Mouse (Mus musculus) layer of hippocampus, adult 2 months (tissue): ENCODE data around the gene Rab31. TPM values are rescaled to one million over a fixed set of nuclear protein-coding genes. Genes with fewer than 3 reads are reported as not detected.

Source experiments
- DNase-seq, 2 experiments: peaks; one replicate each; pipeline ENCODE4 v3.0.0; 2022; ENCODE audit warnings: low spot score in 2 of 2
- H3K27ac ChIP-seq: fragments of 200-600 bp; 2 replicates; pipeline ENCODE4 v1.8.1; 2022
- H3K4me3 ChIP-seq: fragments of 200-600 bp; 2 replicates; pipeline ENCODE4 v1.8.1; 2022; ENCODE audit warnings: mild to moderate bottlenecking
- CTCF ChIP-seq: fragments of 200-600 bp; conservative IDR thresholded peaks from 2 replicates; pipeline ENCODE4 v1.8.1; 2022; ENCODE audit warnings: antibody characterized with exemption, mild to moderate bottlenecking, moderate library complexity
- total RNA-seq, 2 experiments: library from RNA; stranded (reverse); gene quantifications; 2 replicates each; pipeline ENCODE4 v1.2.3; 2021

Rab31 gene
- total RNA-seq, 2 experiments from 2014 or later, result 46.9 TPM

GRCm38 (mm10) chr17:65676536-65676935 lies 96.0 kb downstream of the Rab31 start:
- Histone ChIP-seq H3K4me3 (no peak overlapping the region), H3K27ac (no peak overlapping the region)
- DNase-seq, result no peak
- TF ChIP-seq CTCF, result no peak

- no peak for TF ChIP-seq CTCF
- no peak for DNase-seq
- Histone ChIP-seq H3K4me3 (no peak overlapping the region), H3K27ac (no peak overlapping the region)
Measured at GRCm38 (mm10) chr17:65675985-65676384, 96.6 kb downstream of the Rab31 start.

GRCm38 (mm10) chr17:65674710-65675171 lies 97.8 kb downstream of the Rab31 start:
- no peak for TF ChIP-seq CTCF
- H3K4me3 ChIP-seq, result no peak overlapping the region
- H3K27ac ChIP-seq, result no peak overlapping the region
- DNase-seq, result no peak

- TF ChIP-seq CTCF, result no peak
- no peak for DNase-seq
- no peak overlapping the region for H3K27ac ChIP-seq
- H3K4me3 ChIP-seq, result no peak overlapping the region
Measured at GRCm38 (mm10) chr17:65672926-65673325, 99.6 kb downstream of the Rab31 start.

- Histone ChIP-seq H3K27ac (no peak overlapping the region), H3K4me3 (no peak overlapping the region)
- no peak for TF ChIP-seq CTCF
- DNase-seq, result no peak
Measured at GRCm38 (mm10) chr17:65669061-65669460, 103.5 kb downstream of the Rab31 start.

GRCm38 (mm10) chr17:65667792-65668191 lies 104.8 kb downstream of the Rab31 start:
- no peak overlapping the region for H3K4me3 ChIP-seq
- DNase-seq, result no peak
- TF ChIP-seq CTCF, result no peak
- no peak overlapping the region for H3K27ac ChIP-seq

GRCm38 (mm10) chr17:65666388-65667161 lies 106.0 kb downstream of the Rab31 start:
- H3K27ac ChIP-seq, result no peak overlapping the region
- no peak for TF ChIP-seq CTCF
- no peak for DNase-seq
- no peak overlapping the region for H3K4me3 ChIP-seq

GRCm38 (mm10) chr17:65665786-65666387 lies 106.7 kb downstream of the Rab31 start:
- no peak for TF ChIP-seq CTCF
- DNase-seq, result no peak
- H3K27ac ChIP-seq, result no peak overlapping the region
- H3K4me3 ChIP-seq, result no peak overlapping the region

- DNase-seq, result no peak
- TF ChIP-seq CTCF, result no peak
- Histone ChIP-seq H3K4me3 (no peak overlapping the region), H3K27ac (no peak overlapping the region)
Measured at GRCm38 (mm10) chr17:65663329-65664078, 109.0 kb downstream of the Rab31 start.

- TF ChIP-seq CTCF, result no peak
- Histone ChIP-seq H3K4me3 (no peak overlapping the region), H3K27ac (no peak overlapping the region)
- no peak for DNase-seq
Measured at GRCm38 (mm10) chr17:65662662-65663061, 109.9 kb downstream of the Rab31 start.

GRCm38 (mm10) chr17:65658416-65658815 lies 114.1 kb downstream of the Rab31 start:
- H3K27ac ChIP-seq, result no peak overlapping the region
- no peak for TF ChIP-seq CTCF
- no peak overlapping the region for H3K4me3 ChIP-seq
- DNase-seq, result no peak

- Histone ChIP-seq H3K4me3 (no peak overlapping the region), H3K27ac (no peak overlapping the region)
- no peak for TF ChIP-seq CTCF
- no peak for DNase-seq
Measured at GRCm38 (mm10) chr17:65657958-65658357, 114.6 kb downstream of the Rab31 start.

GRCm38 (mm10) chr17:65656731-65657130 lies 115.8 kb downstream of the Rab31 start:
- TF ChIP-seq CTCF, result no peak
- Histone ChIP-seq H3K27ac (no peak overlapping the region), H3K4me3 (no peak overlapping the region)
- no peak for DNase-seq
